Mouse (Mus musculus): ENCODE measurements around the gene Spef1. TPM values are rescaled to one million over a fixed set of nuclear protein-coding genes. Genes with fewer than 3 reads are reported as not detected.
A peak's percentile ranks its signal among the peaks of the same experiment; 100 is the strongest.

Gene Spef1
- polyA plus RNA-seq, 1 experiment from 2014 or later = 12.2 TPM

DNA sequence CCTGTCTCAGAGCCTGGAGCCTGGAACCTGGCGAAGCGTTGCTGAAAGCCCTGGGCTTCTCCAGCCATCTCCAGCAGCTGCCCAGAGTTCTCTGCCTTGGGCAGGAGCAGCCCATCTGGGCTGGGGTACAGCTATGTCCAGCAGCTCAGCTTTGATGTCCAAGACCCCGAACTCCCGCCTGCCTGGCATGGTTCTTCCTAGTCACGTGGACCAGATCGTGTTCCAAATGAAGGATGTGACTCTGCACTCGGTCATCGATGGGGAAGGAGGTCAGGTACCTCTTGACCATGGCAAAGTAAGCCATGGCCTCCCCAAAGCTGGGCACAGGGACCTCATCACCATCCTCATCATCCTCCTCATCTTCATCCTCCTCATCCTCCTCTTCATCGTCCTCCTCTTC lies 9.2 kb downstream of the Spef1 start:
- Histone ChIP-seq H3K4me1 (ENCODE audit: insufficient read depth, low read depth, low read length) (peaks cover 24% of the 10 kb centered on the region), H3K4me2 (replicated peaks; ENCODE audit: low read depth, low read length) (peak overlapping the region; percentile 95), H3K27ac (ENCODE audit: low read length) (peak overlapping the region; percentile 32; the same call in 1 of the 2 replicates), H3K9me3 (ENCODE audit: low read length) (no peaks in the 10 kb centered on the region), H3K36me3 (ENCODE audit: insufficient read depth, low read length) (no peaks in the 10 kb centered on the region), H3K9ac (replicated peaks; ENCODE audit: low read depth) (peak overlapping the region; percentile 23; the same call in 1 of the 2 replicates), H3K4me3 (ENCODE audit: low read depth, low read length) (peak overlapping the region; percentile 78), H3K27me3 (replicated peaks; ENCODE audit: insufficient read depth, low read length) (no peaks in the 10 kb centered on the region)
- DNase-seq (ENCODE audit: low spot score) (no peak), ATAC-seq (no peak)
- 63% methylated on average over 9 of the region's 9 CpGs for WGBS
- TF ChIP-seq CTCF (IDR thresholded peaks at IDR 0.05) (no peak), EP300 (IDR thresholded peaks at IDR 0.05) (no peak)

DNA sequence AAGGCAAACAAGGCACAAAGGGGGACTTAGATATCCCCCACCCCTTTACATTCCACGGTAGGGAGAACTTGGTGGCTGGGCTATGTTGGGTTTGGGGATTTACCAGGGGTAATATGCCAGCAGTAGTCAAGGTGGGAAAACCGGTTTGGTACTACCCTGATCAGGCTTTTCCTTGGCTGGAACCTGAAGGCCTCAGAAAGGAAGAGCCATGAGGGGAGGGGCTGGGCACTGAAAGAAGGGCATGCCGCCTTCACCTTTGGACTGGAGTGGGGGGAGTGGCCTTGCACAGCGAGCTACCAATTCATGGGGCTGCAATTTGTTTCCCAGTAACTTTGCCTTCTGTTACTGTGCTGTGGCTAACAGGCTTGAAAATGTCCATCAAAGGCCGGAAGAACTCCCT lies 10.6 kb downstream of the Spef1 start:
- DNase-seq (ENCODE audit: low spot score) (peak; percentile 73), ATAC-seq (peak; percentile 11)
- H3K4me1 ChIP-seq (ENCODE audit: insufficient read depth, low read depth, low read length) = peaks cover 24% of the 10 kb centered on the region

DNA sequence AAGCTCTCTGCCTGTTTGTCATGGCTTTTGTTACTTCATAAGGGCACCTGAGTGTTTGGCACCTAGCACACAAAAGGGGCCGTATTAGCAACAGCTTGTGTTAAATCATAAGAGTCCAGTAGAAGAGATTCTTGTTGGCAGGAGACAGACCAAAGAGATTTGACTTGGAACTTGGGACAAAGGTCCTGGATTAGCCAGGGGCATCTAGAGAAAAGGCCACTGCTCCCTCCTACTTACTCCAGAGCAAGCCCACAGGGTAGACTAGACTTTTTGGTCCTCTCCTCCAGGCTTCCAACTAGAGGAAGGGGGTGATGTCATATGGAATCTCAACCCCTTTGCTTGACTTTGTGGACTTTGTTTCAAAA lies 11.2 kb downstream of the Spef1 start:
- Histone ChIP-seq H3K4me3 (ENCODE audit: low read depth, low read length) (no peak overlapping the region), H3K27ac (ENCODE audit: low read length) (peak overlapping the region; percentile 59; the same call in 1 of the 2 replicates), H3K4me2 (replicated peaks; ENCODE audit: low read depth, low read length) (no peak overlapping the region), H3K9me3 (ENCODE audit: low read length) (no peaks in the 10 kb centered on the region), H3K36me3 (ENCODE audit: insufficient read depth, low read length) (no peaks in the 10 kb centered on the region), H3K27me3 (replicated peaks; ENCODE audit: insufficient read depth, low read length) (0 out of 2 replicates have a peak, but pooled peaks cover 5% of the 10 kb centered on the region), H3K4me1 (ENCODE audit: insufficient read depth, low read depth, low read length) (peaks cover 24% of the 10 kb centered on the region), H3K9ac (replicated peaks; ENCODE audit: low read depth) (no peak overlapping the region)
- DNase-seq (ENCODE audit: low spot score) = no peak
- TF ChIP-seq CTCF (IDR thresholded peaks at IDR 0.05) (no peak), EP300 (IDR thresholded peaks at IDR 0.05) (no peak)
- ATAC-seq = no peak
- WGBS = 60% methylated on average over 1 of the region's 1 CpGs

More for the DNA sequence above, 10.6 kb downstream of the Spef1 start:
- Histone ChIP-seq H3K27ac (ENCODE audit: low read length) (peak overlapping the region; percentile 59), H3K36me3 (ENCODE audit: insufficient read depth, low read length) (no peaks in the 10 kb centered on the region), H3K4me2 (replicated peaks; ENCODE audit: low read depth, low read length) (peak overlapping the region; percentile 95; the same call in 1 of the 2 replicates), H3K9ac (replicated peaks; ENCODE audit: low read depth) (no peak overlapping the region), H3K4me3 (ENCODE audit: low read depth, low read length) (no peak overlapping the region), H3K27me3 (replicated peaks; ENCODE audit: insufficient read depth, low read length) (0 out of 2 replicates have a peak, but pooled peaks cover 5% of the 10 kb centered on the region), H3K9me3 (ENCODE audit: low read length) (no peaks in the 10 kb centered on the region)
- WGBS = 37% methylated on average over 5 of the region's 5 CpGs
- TF ChIP-seq EP300 (IDR thresholded peaks at IDR 0.05) = no peak
- no peak for TF ChIP-seq CTCF (IDR thresholded peaks at IDR 0.05)

DNA sequence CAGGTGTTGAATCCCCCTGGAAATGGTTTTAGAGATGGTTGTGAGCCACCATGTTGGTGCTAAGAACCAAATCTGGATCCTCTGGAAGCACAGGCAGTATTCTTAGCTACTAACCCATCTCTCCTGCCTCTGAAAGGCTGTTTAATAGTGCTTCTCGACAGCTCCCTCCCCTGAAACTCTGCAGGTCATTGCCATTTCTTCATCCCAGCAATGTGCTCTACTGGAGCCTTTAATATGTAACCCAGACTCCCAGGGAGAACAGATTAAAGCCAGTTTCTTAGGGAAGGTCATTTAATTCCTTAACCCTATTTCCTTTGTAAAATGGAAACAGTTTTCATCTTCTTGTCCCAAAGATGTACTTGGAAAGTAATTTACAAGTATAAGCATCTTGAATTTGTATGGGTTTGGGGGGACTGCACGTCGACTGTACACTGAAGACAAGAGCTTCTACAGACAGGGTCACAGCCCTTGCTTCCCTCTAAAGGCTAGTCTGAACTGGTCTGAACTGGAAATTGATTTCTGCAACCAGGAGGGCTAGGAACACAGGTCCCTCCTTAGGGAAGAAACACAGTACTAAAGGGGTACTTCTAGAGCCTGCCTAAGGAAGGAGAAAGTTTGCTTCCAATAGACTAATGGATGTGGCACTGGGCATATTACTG lies 11.7 kb downstream of the Spef1 start:
- Histone ChIP-seq H3K4me3 (ENCODE audit: low read depth, low read length) (no peak overlapping the region), H3K36me3 (ENCODE audit: insufficient read depth, low read length) (0 out of 2 replicates have a peak, but pooled peaks cover 3% of the 10 kb centered on the region), H3K9ac (replicated peaks; ENCODE audit: low read depth) (no peak overlapping the region), H3K4me1 (ENCODE audit: insufficient read depth, low read depth, low read length) (peaks cover 24% of the 10 kb centered on the region), H3K27me3 (replicated peaks; ENCODE audit: insufficient read depth, low read length) (0 out of 2 replicates have a peak, but pooled peaks cover 5% of the 10 kb centered on the region), H3K9me3 (ENCODE audit: low read length) (no peaks in the 10 kb centered on the region), H3K27ac (ENCODE audit: low read length) (0 out of 2 replicates have a peak overlapping the region, but pooled peaks have one; percentile 59), H3K4me2 (replicated peaks; ENCODE audit: low read depth, low read length) (no peak overlapping the region)
- ATAC-seq = no peak
- 72% methylated on average over 3 of the region's 3 CpGs for WGBS
- no peak for TF ChIP-seq CTCF (IDR thresholded peaks at IDR 0.05)
- TF ChIP-seq EP300 (IDR thresholded peaks at IDR 0.05) = no peak
- no peak for DNase-seq (ENCODE audit: low spot score)

DNA sequence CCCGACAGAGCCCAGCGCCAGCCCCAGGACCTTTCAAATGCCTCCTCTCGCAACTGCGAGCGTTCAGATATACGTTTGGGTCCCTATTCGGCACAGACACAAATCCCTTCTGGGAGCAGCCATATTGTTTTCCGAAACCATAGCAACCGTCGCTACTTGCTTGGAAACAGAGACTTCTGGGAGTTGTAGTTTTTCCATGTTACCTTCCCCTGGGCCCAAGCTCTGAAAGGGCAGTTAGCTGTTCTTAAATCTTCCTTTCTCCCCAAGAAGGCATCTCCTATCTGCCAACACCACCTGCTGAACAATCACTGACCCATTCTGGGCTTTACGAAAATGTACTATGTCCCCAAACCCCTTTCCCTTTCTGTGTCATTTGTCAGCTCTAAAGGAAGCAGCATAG lies 12.4 kb downstream of the Spef1 start:
- 0 out of 2 replicates have a peak, but pooled peaks cover 5% of the 10 kb centered on the region for H3K27me3 ChIP-seq (replicated peaks; ENCODE audit: insufficient read depth, low read length)
- 5% methylated on average over 11 of the region's 11 CpGs for WGBS
- peak; percentile 95 for DNase-seq (ENCODE audit: low spot score)
- peak overlapping the region; percentile 35 for H3K4me3 ChIP-seq (ENCODE audit: low read depth, low read length)
- ATAC-seq = peak; percentile 36
- no peaks in the 10 kb centered on the region for H3K9me3 ChIP-seq (ENCODE audit: low read length)
- H3K27ac ChIP-seq (ENCODE audit: low read length) = no peak overlapping the region
- 0 out of 2 replicates have a peak, but pooled peaks cover 3% of the 10 kb centered on the region for H3K36me3 ChIP-seq (ENCODE audit: insufficient read depth, low read length)
- H3K9ac ChIP-seq (replicated peaks; ENCODE audit: low read depth) = no peak overlapping the region; the same call in 1 of the 2 replicates
- peaks cover 24% of the 10 kb centered on the region for H3K4me1 ChIP-seq (ENCODE audit: insufficient read depth, low read depth, low read length)
- peak overlapping the region; percentile 65 for H3K4me2 ChIP-seq (replicated peaks; ENCODE audit: low read depth, low read length)
- TF ChIP-seq CTCF (IDR thresholded peaks at IDR 0.05) (no peak), EP300 (IDR thresholded peaks at IDR 0.05) (no peak)

DNA sequence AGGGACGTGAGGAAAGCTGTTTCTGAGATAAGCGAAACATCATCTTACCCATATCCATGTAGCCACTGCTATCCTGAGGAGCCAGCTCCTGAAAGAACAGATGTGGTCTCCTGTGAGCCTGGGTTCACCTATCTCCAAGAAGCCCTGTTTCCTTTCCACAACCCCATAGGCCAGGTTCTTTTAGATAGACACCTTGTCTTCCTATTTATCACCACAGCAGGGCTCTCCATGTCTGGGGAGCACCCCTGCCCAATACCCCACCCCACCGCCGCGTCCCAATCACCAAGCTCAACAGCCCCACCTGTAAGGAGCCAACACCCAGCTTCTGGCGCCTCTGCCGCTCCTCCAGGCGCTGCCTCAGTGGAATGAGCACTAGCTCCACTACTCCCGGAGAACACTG lies 14.8 kb downstream of the Spef1 start:
- H3K36me3 ChIP-seq (ENCODE audit: insufficient read depth, low read length) = 0 out of 2 replicates have a peak, but pooled peaks cover 3% of the 10 kb centered on the region
- H3K27ac ChIP-seq (ENCODE audit: low read length) = no peak overlapping the region
- H3K4me3 ChIP-seq (ENCODE audit: low read depth, low read length) = no peak overlapping the region
- H3K9me3 ChIP-seq (ENCODE audit: low read length) = no peaks in the 10 kb centered on the region
- no peak for DNase-seq (ENCODE audit: low spot score)
- H3K27me3 ChIP-seq (replicated peaks; ENCODE audit: insufficient read depth, low read length) = 0 out of 2 replicates have a peak, but pooled peaks cover 5% of the 10 kb centered on the region
- H3K9ac ChIP-seq (replicated peaks; ENCODE audit: low read depth) = no peak overlapping the region
- 62% methylated on average over 9 of the region's 9 CpGs for WGBS
- no peak overlapping the region for H3K4me2 ChIP-seq (replicated peaks; ENCODE audit: low read depth, low read length)
- no peak for TF ChIP-seq CTCF (IDR thresholded peaks at IDR 0.05)
- no peak for TF ChIP-seq EP300 (IDR thresholded peaks at IDR 0.05)
- ATAC-seq = no peak
- peaks cover 7% of the 10 kb centered on the region; the same call in 1 of the 2 replicates for H3K4me1 ChIP-seq (ENCODE audit: insufficient read depth, low read depth, low read length)

All from lung, postnatal 0 days (tissue).